Mouse (Mus musculus) embryonic facial prominence, embryonic 10.5 days (tissue): ENCODE data around the gene Snrpn. TPM values are rescaled to one million over a fixed set of nuclear protein-coding genes. Genes with fewer than 3 reads are reported as not detected.

ENCODE experiments used
- DNase-seq: peaks from one replicate; pipeline ENCODE4 v3.0.0-alpha.2; 2017; ENCODE audit warnings: low spot score
- H3K27ac ChIP-seq: fragments of 300-500 bp; sonication (generic); replicated peaks from 2 replicates; pipeline ENCODE4 v1.5.1; 2016; ENCODE audit warnings: mild to moderate bottlenecking
- H3K27me3 ChIP-seq: fragments of 300-500 bp; sonication (generic); replicated peaks from 2 replicates; pipeline ENCODE4 v1.6.1; 2016; ENCODE audit warnings: low read depth, mild to moderate bottlenecking; ENCODE audit not compliant: poor library complexity, severe bottlenecking
- H3K36me3 ChIP-seq: fragments of 300-500 bp; sonication (generic); replicated peaks from 2 replicates; pipeline ENCODE4 v1.6.1; 2016; ENCODE audit warnings: mild to moderate bottlenecking, moderate library complexity
- H3K4me1 ChIP-seq: fragments of 300-500 bp; sonication (generic); 2 replicates; pipeline ENCODE4 v1.6.1; 2016
- H3K4me3 ChIP-seq: fragments of 300-500 bp; sonication (generic); 2 replicates; pipeline ENCODE4 v1.5.1; 2016; ENCODE audit warnings: mild to moderate bottlenecking, moderate library complexity
- H3K9me3 ChIP-seq: fragments of 300-500 bp; sonication (generic); 2 replicates; pipeline ENCODE4 v1.6.1; 2016; ENCODE audit warnings: mild to moderate bottlenecking
- WGBS: fragments of 180-500 bp; shearing (Covaris S2); methylation state at CpG from one replicate; pipeline ENCODE4 v1.1.7; 2016; 5-methylcytosine and 5-hydroxymethylcytosine counted together
- polyA plus RNA-seq: library from polyadenylated mRNA; unstranded; fragments of >200 nt; fragmentation: Nextera tagmentation; extraction: Ambion mirVana; gene quantifications from 2 replicates; pipeline ENCODE4 v1.2.1, GENCODE M21; 2016

Gene Snrpn
- polyA plus RNA-seq, 1 experiment from 2014 or later = 100 TPM

- DNase-seq = peak; percentile 79
- Histone ChIP-seq H3K9me3 (peaks cover 26% of the 10 kb centered on the region), H3K27ac (peak within 1 kb of the TSS; percentile 85), H3K36me3 (no peaks in the 10 kb centered on the region), H3K4me3 (peak within 1 kb of the TSS; percentile 63), H3K27me3 (no peaks in the 10 kb centered on the region), H3K4me1 (no peaks in the 10 kb centered on the region)
- WGBS = 43% methylated on average over 30 of the region's 30 CpGs
These were observed 135.3 kb downstream of the Snrpn start, which contains the start of the genes Snurf and Gm38393 for GRCm38 (mm10) chr7:60004606-60005330. Gene Snurf, minus strand, starts transcription at chr7:60005049. Gene Gm38393, minus strand, starts transcription at chr7:60005064.

- peak overlapping the region; percentile 85 for H3K27ac ChIP-seq
- no peaks in the 10 kb centered on the region for H3K36me3 ChIP-seq
- H3K4me3 ChIP-seq = peak overlapping the region; percentile 63
- H3K4me1 ChIP-seq = no peaks in the 10 kb centered on the region
- WGBS = 50% methylated on average over 22 of the region's 22 CpGs
- H3K9me3 ChIP-seq = peaks cover 26% of the 10 kb centered on the region
- DNase-seq = peak; percentile 73
- no peaks in the 10 kb centered on the region for H3K27me3 ChIP-seq
These were observed 136.0 kb downstream of the Snrpn start for GRCm38 (mm10) chr7:60003921-60004605.

- Histone ChIP-seq H3K9me3 (peaks cover 26% of the 10 kb centered on the region), H3K36me3 (no peaks in the 10 kb centered on the region), H3K27me3 (no peaks in the 10 kb centered on the region), H3K27ac (peak overlapping the region; percentile 85), H3K4me3 (peak overlapping the region; percentile 63), H3K4me1 (no peaks in the 10 kb centered on the region)
- 44% methylated on average over 12 of the region's 12 CpGs for WGBS
- DNase-seq = peak; percentile 50
These were observed 136.8 kb downstream of the Snrpn start for GRCm38 (mm10) chr7:60003006-60003865.

- Histone ChIP-seq H3K9me3 (no peaks in the 10 kb centered on the region), H3K4me1 (no peaks in the 10 kb centered on the region), H3K27ac (no peak overlapping the region), H3K36me3 (peaks cover 15% of the 10 kb centered on the region), H3K27me3 (no peaks in the 10 kb centered on the region), H3K4me3 (no peak overlapping the region)
- no peak for DNase-seq
- 72% methylated on average over 1 of the region's 1 CpGs for WGBS
These were observed 161.4 kb downstream of the Snrpn start for GRCm38 (mm10) chr7:59978646-59979045.

Other genes with a start within 250 kb of the Snrpn start
- gene Snurf, start 135.2 kb downstream of the Snrpn start, polyA plus RNA-seq = 53.4 and 53.8 TPM in 2 replicates
- gene Gm38393, start 135.2 kb downstream of the Snrpn start, polyA plus RNA-seq = 1.4 and 2.0 TPM in 2 replicates